Mouse (Mus musculus) neural tube, embryonic 15.5 days (tissue): ENCODE data around the gene Slc9a5. TPM values are rescaled to one million over a fixed set of nuclear protein-coding genes. Genes with fewer than 3 reads are reported as not detected.

Experiments
- ATAC-seq: fragments of 200-750 bp; cut with Nextera tagmentation; 2 replicates; pipeline ENCODE4 v1.8.0; 2017; ENCODE audit warnings: mild to moderate bottlenecking, moderate TSS enrichment, moderate library complexity; ENCODE audit not compliant: low FRiP score
- H3K27ac ChIP-seq: fragments of 300-500 bp; sonication (generic); replicated peaks from 2 replicates; pipeline ENCODE4 v1.5.1; 2015; ENCODE audit warnings: mild to moderate bottlenecking, inconsistent platforms
- H3K27me3 ChIP-seq: fragments of 300-500 bp; sonication (generic); replicated peaks from 2 replicates; pipeline ENCODE4 v1.6.1; 2015; ENCODE audit warnings: inconsistent platforms
- H3K36me3 ChIP-seq: fragments of 300-500 bp; sonication (generic); 2 replicates; pipeline ENCODE4 v1.6.1; 2015; ENCODE audit warnings: inconsistent platforms
- H3K4me1 ChIP-seq: fragments of 300-500 bp; sonication (generic); 2 replicates; pipeline ENCODE4 v1.6.1; 2015; ENCODE audit warnings: inconsistent platforms
- H3K4me2 ChIP-seq: fragments of 300-500 bp; sonication (generic); 2 replicates; pipeline ENCODE4 v1.6.1; 2015; ENCODE audit warnings: inconsistent platforms, mild to moderate bottlenecking, moderate library complexity
- H3K4me3 ChIP-seq: fragments of 300-500 bp; sonication (generic); replicated peaks from 2 replicates; pipeline ENCODE4 v1.5.1; 2015; ENCODE audit warnings: mild to moderate bottlenecking, inconsistent platforms
- H3K9ac ChIP-seq: fragments of 300-500 bp; sonication (generic); replicated peaks from 2 replicates; pipeline ENCODE4 v1.6.1; 2015; ENCODE audit warnings: mild to moderate bottlenecking, inconsistent platforms
- H3K9me3 ChIP-seq: fragments of 300-500 bp; sonication (generic); replicated peaks from 2 replicates; pipeline ENCODE4 v1.6.1; 2016; ENCODE audit warnings: inconsistent platforms
- WGBS: fragments of 180-500 bp; shearing (Covaris S2); methylation state at CpG from one replicate; pipeline ENCODE4 v1.1.7; 2015; ENCODE audit warnings: mixed read lengths; 5-methylcytosine and 5-hydroxymethylcytosine counted together
- polyA plus RNA-seq: library from polyadenylated mRNA; unstranded; fragments of >200 nt; fragmentation: Nextera tagmentation; extraction: Ambion mirVana; gene quantifications from 2 replicates; pipeline ENCODE4 v1.2.1, GENCODE M21; 2015

Gene Slc9a5
- polyA plus RNA-seq, 1 experiment from 2014 or later, result 10.9 TPM

DNA sequence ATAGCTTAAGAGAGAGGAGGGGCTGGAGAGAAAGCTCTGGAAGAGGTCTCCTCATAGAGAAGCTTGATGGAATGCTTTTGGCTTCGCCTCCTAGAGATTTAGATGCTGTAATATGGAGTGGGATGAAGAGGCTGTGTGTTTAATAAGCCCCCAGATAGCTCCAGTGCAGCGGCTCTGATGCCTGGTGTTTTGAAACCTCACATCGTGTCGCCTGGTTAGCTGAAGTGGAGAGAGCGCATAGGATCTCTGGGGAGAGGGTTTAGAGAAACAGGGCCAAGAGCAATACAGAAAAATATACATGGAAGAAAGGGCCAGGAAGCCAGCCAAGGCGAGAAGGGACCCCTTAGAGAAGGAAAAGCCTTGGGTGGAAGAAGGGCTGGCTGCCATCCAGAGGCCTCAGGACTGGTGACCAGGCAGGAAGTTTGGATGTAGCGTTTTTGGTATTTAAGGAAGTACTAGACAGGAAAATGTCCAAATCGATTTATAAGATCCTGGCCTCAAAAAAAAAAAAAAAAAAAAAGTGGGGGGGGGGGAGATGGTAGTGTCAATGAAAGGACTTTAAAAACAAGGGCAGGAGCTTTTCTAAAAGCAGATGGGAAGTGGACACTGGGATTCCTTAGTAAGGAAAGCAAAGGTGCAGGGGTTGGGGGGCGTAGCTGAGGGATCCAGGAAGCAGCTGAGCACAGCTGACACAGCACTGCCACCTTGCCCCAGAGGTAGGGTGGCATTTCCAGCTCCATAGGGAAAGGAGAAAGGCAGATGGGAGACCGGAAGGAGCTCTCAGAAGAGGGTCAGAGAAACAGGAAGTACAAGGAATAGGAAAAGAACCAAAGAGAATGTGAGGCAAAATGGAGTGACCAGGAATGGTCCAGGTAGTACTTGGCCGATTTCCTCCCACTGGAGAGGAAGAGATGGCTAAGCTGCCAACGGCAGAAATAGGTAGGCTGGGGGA lies 13.4 kb downstream of the Slc9a5 start:
- H3K4me1 ChIP-seq, result peaks cover 10% of the 10 kb centered on the region
- no peaks in the 10 kb centered on the region for H3K9me3 ChIP-seq
- H3K27ac ChIP-seq, result no peak overlapping the region; the same call in 1 of the 2 replicates
- H3K27me3 ChIP-seq, result no peaks in the 10 kb centered on the region
- 65% methylated on average over 12 of the region's 12 CpGs for WGBS
- no peak for ATAC-seq
- H3K9ac ChIP-seq, result no peak overlapping the region
- H3K4me2 ChIP-seq, result no peak overlapping the region
- H3K4me3 ChIP-seq, result no peak overlapping the region
- H3K36me3 ChIP-seq, result peaks cover 33% of the 10 kb centered on the region

- 75% methylated on average over 2 of the region's 2 CpGs for WGBS
- ATAC-seq, result no peak
These were observed 18.5 kb downstream of the Slc9a5 start for GRCm38 (mm10) chr8:105367107-105367506.

DNA sequence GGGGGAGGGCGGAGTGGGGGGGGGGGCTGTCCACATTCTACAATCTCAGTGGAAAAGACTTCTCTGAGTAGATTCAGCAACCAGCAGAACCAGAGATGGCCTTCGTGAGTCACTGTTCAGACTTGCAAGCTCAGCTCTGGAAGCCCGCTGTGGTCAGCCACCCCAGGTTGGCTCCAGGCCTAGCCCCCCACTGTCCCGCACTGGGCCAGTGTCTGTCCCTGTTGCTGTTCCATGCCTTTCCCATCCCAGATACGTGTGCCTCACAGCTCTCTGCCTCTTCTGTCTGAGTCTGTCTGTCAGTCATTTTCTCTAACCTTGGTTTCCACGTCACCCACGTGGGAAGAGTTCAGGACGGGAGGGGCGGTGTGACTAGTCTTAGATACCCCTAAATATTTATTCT lies 23.8 kb downstream of the Slc9a5 start:
- H3K27ac ChIP-seq, result no peak overlapping the region
- H3K9me3 ChIP-seq, result no peaks in the 10 kb centered on the region
- H3K36me3 ChIP-seq, result peaks cover 4% of the 10 kb centered on the region
- no peak overlapping the region for H3K9ac ChIP-seq
- whole genome bisulfite sequencing, result 82% methylated on average over 9 of the region's 9 CpGs
- H3K4me1 ChIP-seq, result peaks cover 4% of the 10 kb centered on the region; the same call in 1 of the 2 replicates
- no peaks in the 10 kb centered on the region for H3K27me3 ChIP-seq
- no peak for ATAC-seq
- H3K4me3 ChIP-seq, result no peak overlapping the region
- no peak overlapping the region for H3K4me2 ChIP-seq

More at GRCm38 (mm10) chr8:105367107-105367506, 18.5 kb downstream of the Slc9a5 start:
- Histone ChIP-seq H3K4me1 (peaks cover 5% of the 10 kb centered on the region; the same call in 1 of the 2 replicates), H3K27me3 (no peaks in the 10 kb centered on the region), H3K36me3 (peaks cover 34% of the 10 kb centered on the region), H3K4me3 (no peak overlapping the region), H3K9me3 (no peaks in the 10 kb centered on the region), H3K27ac (no peak overlapping the region), H3K9ac (no peak overlapping the region), H3K4me2 (no peak overlapping the region)

DNA sequence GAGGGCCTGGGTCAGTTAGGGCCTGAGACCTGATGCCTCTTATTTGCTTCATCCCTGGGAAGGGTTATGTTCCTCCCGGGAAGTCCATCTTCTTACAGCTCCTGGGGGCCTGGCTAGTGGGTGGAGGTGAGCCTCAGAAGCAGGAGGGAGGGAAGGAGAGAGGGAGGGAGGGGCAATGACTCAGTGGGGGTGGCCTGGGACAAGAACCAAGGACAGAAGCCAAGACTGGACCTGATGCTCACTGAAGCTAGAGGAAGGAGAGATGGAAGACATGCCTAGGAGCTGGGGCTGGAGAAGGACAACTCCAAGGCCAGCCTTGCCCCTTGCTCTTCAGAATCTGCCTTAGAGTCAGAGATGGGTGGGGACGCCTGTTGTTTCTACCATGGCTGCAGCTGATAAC lies 24.4 kb downstream of the Slc9a5 start, which contains the start of gene Plekhg4:
Gene Plekhg4, plus strand, starts transcription at position 243 of the 400 bp plus-strand sequence.
- Histone ChIP-seq H3K4me2 (peak within 1 kb of the TSS; percentile 49; the same call in 1 of the 2 replicates), H3K4me1 (peaks cover 5% of the 10 kb centered on the region; the same call in 1 of the 2 replicates), H3K4me3 (no peak within 1 kb of the TSS), H3K36me3 (peaks cover 3% of the 10 kb centered on the region; the same call in 1 of the 2 replicates), H3K9me3 (no peaks in the 10 kb centered on the region), H3K27ac (no peak within 1 kb of the TSS), H3K27me3 (no peaks in the 10 kb centered on the region), H3K9ac (no peak within 1 kb of the TSS)
- WGBS, result 64% methylated on average over 2 of the region's 2 CpGs
- ATAC-seq, result no peak

DNA sequence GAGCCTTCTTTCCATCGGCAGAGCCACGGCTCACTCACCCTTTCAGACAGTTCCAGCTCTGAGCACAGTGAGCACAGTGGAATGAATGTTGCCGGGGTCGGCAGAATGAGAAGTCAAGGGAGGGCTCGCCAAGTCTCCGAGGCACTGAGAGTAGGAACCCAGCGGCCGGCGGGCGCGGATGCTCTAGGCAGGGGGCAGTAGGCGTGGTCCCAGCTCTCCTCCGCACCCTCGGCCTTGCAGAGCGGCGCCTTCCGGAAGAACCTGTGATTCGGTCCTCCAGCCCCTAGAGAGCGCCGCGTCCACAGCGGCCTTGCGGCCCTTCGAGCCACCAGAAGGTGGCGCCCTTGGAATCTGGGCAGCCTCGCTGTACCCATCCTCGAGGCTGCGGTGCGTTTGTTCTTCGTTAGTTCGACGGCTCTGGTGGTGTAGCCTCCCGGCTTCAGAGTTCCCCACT lies 25.9 kb downstream of the Slc9a5 start:
- peaks cover 3% of the 10 kb centered on the region; the same call in 1 of the 2 replicates for H3K36me3 ChIP-seq
- H3K9ac ChIP-seq, result 0 out of 2 replicates have a peak overlapping the region, but pooled peaks have one; percentile 5
- no peak overlapping the region; the same call in 1 of the 2 replicates for H3K4me3 ChIP-seq
- H3K4me2 ChIP-seq, result peak overlapping the region; percentile 49
- 23% methylated on average over 33 of the region's 33 CpGs for WGBS
- H3K27me3 ChIP-seq, result no peaks in the 10 kb centered on the region
- no peaks in the 10 kb centered on the region for H3K9me3 ChIP-seq
- peaks cover 14% of the 10 kb centered on the region; the same call in 1 of the 2 replicates for H3K4me1 ChIP-seq
- ATAC-seq, result peak; percentile 33; the same call in 1 of the 2 replicates
- H3K27ac ChIP-seq, result no peak overlapping the region

DNA sequence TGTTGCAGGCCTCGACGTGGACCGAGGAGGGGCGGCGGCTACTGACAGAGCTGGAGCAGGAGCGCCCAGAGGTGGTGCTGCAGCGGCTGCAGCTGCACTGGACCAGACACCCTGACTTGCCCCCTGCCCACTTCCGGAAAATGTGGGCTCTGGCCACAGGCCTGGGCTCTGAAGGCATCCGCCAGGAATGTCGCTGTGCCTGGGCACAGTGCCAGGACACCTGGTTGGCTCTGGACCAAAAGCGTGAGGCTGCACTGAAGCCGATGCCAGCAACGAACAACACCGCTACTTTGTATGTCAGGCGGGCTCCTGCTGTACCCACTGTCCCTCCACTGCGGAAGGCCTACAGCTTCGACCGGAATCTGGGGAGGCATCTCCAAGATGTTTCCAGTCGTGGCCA lies 30.0 kb downstream of the Slc9a5 start:
- Histone ChIP-seq H3K27me3 (no peaks in the 10 kb centered on the region), H3K4me2 (no peak overlapping the region), H3K9ac (no peak overlapping the region), H3K36me3 (no peaks in the 10 kb centered on the region), H3K9me3 (no peaks in the 10 kb centered on the region), H3K4me1 (peaks cover 14% of the 10 kb centered on the region; the same call in 1 of the 2 replicates), H3K4me3 (no peak overlapping the region), H3K27ac (no peak overlapping the region)
- peak; percentile 29; the same call in 1 of the 2 replicates for ATAC-seq
- 54% methylated on average over 19 of the region's 19 CpGs for WGBS

DNA sequence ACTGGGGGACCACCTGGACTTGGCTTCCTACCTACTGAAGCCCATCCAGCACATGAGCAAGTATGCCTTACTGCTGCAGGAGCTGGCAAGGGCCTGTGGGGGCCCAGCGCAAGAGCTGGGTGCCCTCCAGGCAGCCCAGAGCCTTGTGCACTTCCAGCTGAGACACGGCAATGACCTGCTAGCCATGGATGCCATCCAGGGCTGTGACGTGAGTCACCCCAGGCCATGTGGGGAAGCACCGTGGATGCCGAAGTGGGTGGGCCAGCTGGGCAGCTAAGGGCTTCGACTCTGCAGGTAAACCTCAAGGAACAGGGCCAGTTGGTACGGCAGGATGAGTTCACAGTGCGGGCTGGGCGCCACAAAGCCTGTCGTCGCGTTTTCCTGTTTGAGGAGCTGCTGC lies 31.7 kb downstream of the Slc9a5 start:
- H3K27ac ChIP-seq, result no peak overlapping the region
- ATAC-seq, result no peak
- no peak overlapping the region for H3K4me3 ChIP-seq
- H3K9me3 ChIP-seq, result no peaks in the 10 kb centered on the region
- H3K36me3 ChIP-seq, result no peaks in the 10 kb centered on the region
- WGBS, result 85% methylated on average over 12 of the region's 12 CpGs
- H3K27me3 ChIP-seq, result no peaks in the 10 kb centered on the region
- no peak overlapping the region for H3K4me2 ChIP-seq
- peaks cover 9% of the 10 kb centered on the region; the same call in 1 of the 2 replicates for H3K4me1 ChIP-seq
- no peak overlapping the region for H3K9ac ChIP-seq

GRCm38 (mm10) chr8:105384070-105384469 lies 35.4 kb downstream of the Slc9a5 start:
- Histone ChIP-seq H3K27me3 (no peaks in the 10 kb centered on the region), H3K36me3 (no peaks in the 10 kb centered on the region), H3K4me1 (no peaks in the 10 kb centered on the region), H3K9ac (no peak overlapping the region), H3K27ac (no peak overlapping the region), H3K4me3 (no peak overlapping the region), H3K4me2 (no peak overlapping the region), H3K9me3 (no peaks in the 10 kb centered on the region)
- no peak for ATAC-seq
- WGBS, result 96% methylated on average over 2 of the region's 2 CpGs

DNA sequence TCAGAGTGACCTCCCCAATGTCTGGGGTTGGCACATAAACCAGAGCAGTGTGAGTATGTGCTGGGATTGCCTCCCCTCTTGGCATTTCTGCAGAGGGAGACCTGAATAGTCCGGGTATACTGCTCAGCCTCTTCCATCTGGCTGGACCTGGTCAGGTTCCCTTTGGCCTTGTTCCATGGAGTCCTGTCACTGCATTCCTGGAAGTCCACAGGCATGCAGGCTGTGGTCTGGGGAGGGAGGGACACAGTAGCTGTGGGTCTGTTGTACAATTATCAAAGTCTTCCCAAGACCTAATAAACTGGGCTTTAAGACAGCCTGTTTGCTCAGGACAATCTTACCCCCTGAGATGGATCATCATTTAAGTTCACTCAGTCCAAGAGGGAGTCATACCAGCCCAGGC lies 38.5 kb downstream of the Slc9a5 start:
- WGBS, result 71% methylated on average over 1 of the region's 1 CpGs
- ATAC-seq, result no peak

DNA sequence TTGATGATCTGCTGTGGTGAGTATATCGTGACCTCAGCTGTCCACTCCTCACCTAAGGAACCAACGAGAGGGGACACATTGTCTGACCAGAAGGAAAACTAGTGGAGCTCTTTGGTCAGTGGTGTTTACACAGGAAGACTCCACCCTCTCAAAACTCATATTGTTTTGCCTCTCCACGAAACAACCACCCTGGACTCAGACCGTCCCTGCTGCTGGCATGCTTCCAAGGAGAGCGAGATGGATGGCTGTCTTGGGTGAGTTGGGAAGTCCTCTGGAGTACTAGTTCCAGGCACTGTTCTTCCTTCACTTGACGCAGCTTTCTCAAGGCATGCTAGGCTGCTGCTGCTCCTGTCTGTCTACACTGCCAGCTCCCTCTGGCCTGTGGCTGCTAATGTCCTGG lies 40.5 kb downstream of the Slc9a5 start:
- 76% methylated on average over 6 of the region's 6 CpGs for WGBS
- Histone ChIP-seq H3K4me3 (no peak overlapping the region), H3K9me3 (no peaks in the 10 kb centered on the region), H3K4me1 (no peaks in the 10 kb centered on the region), H3K36me3 (no peaks in the 10 kb centered on the region), H3K9ac (no peak overlapping the region), H3K27ac (no peak overlapping the region), H3K27me3 (no peaks in the 10 kb centered on the region), H3K4me2 (no peak overlapping the region)
- ATAC-seq, result no peak

More for the DNA sequence above, 38.5 kb downstream of the Slc9a5 start:
- H3K4me3 ChIP-seq, result no peak overlapping the region
- no peaks in the 10 kb centered on the region for H3K4me1 ChIP-seq
- H3K27ac ChIP-seq, result no peak overlapping the region
- no peak overlapping the region for H3K4me2 ChIP-seq
- H3K27me3 ChIP-seq, result no peaks in the 10 kb centered on the region
- no peak overlapping the region for H3K9ac ChIP-seq
- H3K9me3 ChIP-seq, result no peaks in the 10 kb centered on the region
- no peaks in the 10 kb centered on the region for H3K36me3 ChIP-seq

GRCm38 (mm10) chr8:105393089-105393787 lies 44.6 kb downstream of the Slc9a5 start:
- no peak overlapping the region for H3K4me2 ChIP-seq
- WGBS, result 89% methylated on average over 12 of the region's 12 CpGs
- H3K4me3 ChIP-seq, result no peak overlapping the region
- no peak overlapping the region for H3K27ac ChIP-seq
- no peaks in the 10 kb centered on the region for H3K4me1 ChIP-seq
- H3K9ac ChIP-seq, result no peak overlapping the region; the same call in 1 of the 2 replicates
- H3K36me3 ChIP-seq, result no peaks in the 10 kb centered on the region
- H3K27me3 ChIP-seq, result no peaks in the 10 kb centered on the region
- no peak for ATAC-seq
- no peaks in the 10 kb centered on the region for H3K9me3 ChIP-seq
